Mouse (Mus musculus) yolk sac, embryonic 10.5 days (tissue): ENCODE measurements around the gene Catsperg2.
"Not testable (repeated sequence)": the region's sequence is repeated elsewhere in the genome, so short reads cannot be mapped to it uniquely, and the experiment has no call there.

Experiments
- DNase-seq: peaks from one replicate; pipeline ENCODE4 v3.0.0-alpha.2; 2017; ENCODE audit warnings: low spot score

The Catsperg2 gene

GRCm38 (mm10) chr7:29726860-29727259, at the start of gene Catsperg2:
TSS of gene Catsperg2 (minus strand) at chr7:29727032.
- DNase-seq, result not testable (repeated sequence)

GRCm38 (mm10) chr7:29776568-29776967, 49.7 kb upstream of the Catsperg2 start:
- DNase-seq, result no peak

- DNase-seq, result no peak
Measured at GRCm38 (mm10) chr7:29774371-29774770, 47.5 kb upstream of the Catsperg2 start.

- DNase-seq, result no peak
Measured at GRCm38 (mm10) chr7:29773503-29773902, 46.7 kb upstream of the Catsperg2 start.

- no peak for DNase-seq
Measured at GRCm38 (mm10) chr7:29768980-29769379, 42.1 kb upstream of the Catsperg2 start.

GRCm38 (mm10) chr7:29768090-29768900, 41.5 kb upstream of the Catsperg2 start, which contains the start of gene Zfp84:
TSS of gene Zfp84 (plus strand) at chr7:29768552.
- peak; percentile 95 for DNase-seq

- DNase-seq, result peak; percentile 86
Measured at GRCm38 (mm10) chr7:29767058-29767686, 40.3 kb upstream of the Catsperg2 start.

GRCm38 (mm10) chr7:29764702-29765101, 37.9 kb upstream of the Catsperg2 start:
- peak; percentile 42 for DNase-seq

GRCm38 (mm10) chr7:29760476-29760875, 33.6 kb upstream of the Catsperg2 start:
- DNase-seq, result no peak

- no peak for DNase-seq
Measured at GRCm38 (mm10) chr7:29742258-29742657, 15.4 kb upstream of the Catsperg2 start.

- DNase-seq, result no peak
Measured at GRCm38 (mm10) chr7:29728055-29728454, 1.2 kb upstream of the Catsperg2 start.

GRCm38 (mm10) chr7:29725461-29726142, 1.2 kb downstream of the Catsperg2 start:
- not testable (repeated sequence) for DNase-seq

- DNase-seq, result not testable (repeated sequence)
Measured at GRCm38 (mm10) chr7:29708891-29709290, 17.9 kb downstream of the Catsperg2 start.

GRCm38 (mm10) chr7:29695231-29695630, 31.6 kb downstream of the Catsperg2 start:
- DNase-seq, result not testable (repeated sequence)

GRCm38 (mm10) chr7:29681868-29682267, 45.0 kb downstream of the Catsperg2 start:
- no peak for DNase-seq
